Mouse (Mus musculus): ENCODE measurements around the gene Phactr1. TPM values are rescaled to one million over a fixed set of nuclear protein-coding genes. Genes with fewer than 3 reads are reported as not detected.

The Phactr1 gene
- total RNA-seq (2014; fragmentation: Nextera tagmentation) (0.29 TPM in 1 of 2 replicates, not detected in the other), total RNA-seq (2017) (0.06 and 0.11 TPM in 2 replicates), polyA plus RNA-seq (2012) (not detected in 2 replicates)

DNA sequence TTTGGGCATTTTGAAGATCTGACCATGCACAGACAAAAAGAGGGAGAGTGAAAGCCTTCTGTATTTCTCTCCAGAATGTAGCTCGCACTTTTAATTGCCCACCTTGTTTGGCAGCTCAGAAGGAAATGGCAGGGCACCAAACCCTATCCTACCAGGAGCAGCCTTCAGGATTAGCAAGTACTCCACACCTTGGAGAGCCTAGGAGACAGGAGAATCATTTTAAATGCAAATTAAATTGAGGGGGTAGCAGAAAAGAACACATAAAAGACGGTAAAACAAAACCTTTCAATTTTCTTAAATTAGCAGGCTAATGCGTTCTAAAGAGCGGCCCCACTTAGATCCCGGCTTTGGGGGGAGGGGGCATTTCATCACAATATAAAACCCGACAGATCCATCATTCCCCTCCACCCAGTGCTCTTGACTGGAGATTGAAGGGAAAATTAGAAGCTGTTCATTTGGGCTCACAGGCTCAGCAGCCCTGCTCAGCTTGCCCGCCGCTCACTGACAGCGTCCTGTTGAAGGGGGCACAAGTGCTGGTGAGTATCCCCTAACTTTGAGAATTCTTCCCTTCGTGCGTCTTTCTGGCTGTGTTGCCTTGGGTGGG is at the start of gene Phactr1:
Phactr1 (plus strand) TSS at position 233 of the 604 bp plus-strand sequence.
- Histone ChIP-seq H3K27me3 (ENCODE audit: insufficient read depth, low read length) (no peaks in the 10 kb centered on the region), H3K36me3 (replicated peaks) (no peaks in the 10 kb centered on the region), H3K4me3 (ENCODE audit: low read depth, low read length) (no peak within 1 kb of the TSS), H3K9me3 (replicated peaks) (peaks cover 14% of the 10 kb centered on the region), H3K4me1 (ENCODE audit: insufficient read depth, low read depth, low read length) (no peaks in the 10 kb centered on the region)
- DNase-seq (ENCODE audit: low spot score) (no peak), ATAC-seq (ENCODE audit: extremely low read depth, insufficient number of reproducible peaks, low FRiP score, poor library complexity, severe bottlenecking) (no peak)
- TF ChIP-seq CTCF (IDR thresholded peaks at IDR 0.05; ENCODE audit: low read depth, low read length) (no peak), GATA1 (IDR thresholded peaks at IDR 0.05; ENCODE audit: borderline replicate concordance, low read length) (no peak), TAL1 (conservative IDR thresholded peaks at IDR 0.05; ENCODE audit: low read depth, low read length) (no peak), POLR2AphosphoS5 (IDR thresholded peaks at IDR 0.05; ENCODE audit: insufficient replicate concordance, low read depth, low read length) (no peak), GATA2 (IDR thresholded peaks at IDR 0.05; ENCODE audit: borderline replicate concordance, low read depth, low read length) (no peak)

DNA sequence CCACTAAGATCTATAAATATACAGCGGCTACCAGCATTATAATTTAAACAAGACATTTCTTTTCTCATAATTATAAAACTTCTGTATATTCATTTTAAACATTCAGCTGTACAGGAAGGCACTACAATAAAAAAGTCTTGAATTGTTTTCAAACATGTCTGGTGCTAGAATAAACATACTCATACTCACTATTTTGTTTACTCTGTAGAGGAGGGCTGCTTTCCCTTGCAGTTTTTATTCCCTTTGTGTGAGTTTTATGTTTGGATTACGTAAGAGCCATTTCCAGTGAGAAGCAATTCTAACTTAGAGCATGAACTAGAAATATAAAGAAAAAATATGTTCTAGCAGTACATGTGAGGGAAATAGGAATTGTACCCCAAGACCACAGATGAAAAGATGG is 45.5 kb upstream of the Phactr1 start:
- Histone ChIP-seq H3K27me3 (ENCODE audit: insufficient read depth, low read length) (no peaks in the 10 kb centered on the region), H3K4me3 (ENCODE audit: low read depth, low read length) (no peak overlapping the region), H3K36me3 (replicated peaks) (no peaks in the 10 kb centered on the region), H3K9me3 (replicated peaks) (peaks cover 5% of the 10 kb centered on the region), H3K4me1 (ENCODE audit: insufficient read depth, low read depth, low read length) (no peaks in the 10 kb centered on the region)
- no peak for ATAC-seq (ENCODE audit: extremely low read depth, insufficient number of reproducible peaks, low FRiP score, poor library complexity, severe bottlenecking)
- DNase-seq (ENCODE audit: low spot score): no peak
- TF ChIP-seq TAL1 (conservative IDR thresholded peaks at IDR 0.05; ENCODE audit: low read depth, low read length) (no peak), CTCF (IDR thresholded peaks at IDR 0.05; ENCODE audit: low read depth, low read length) (no peak), GATA1 (IDR thresholded peaks at IDR 0.05; ENCODE audit: borderline replicate concordance, low read length) (no peak), POLR2AphosphoS5 (IDR thresholded peaks at IDR 0.05; ENCODE audit: insufficient replicate concordance, low read depth, low read length) (no peak), GATA2 (IDR thresholded peaks at IDR 0.05; ENCODE audit: borderline replicate concordance, low read depth, low read length) (no peak)

DNA sequence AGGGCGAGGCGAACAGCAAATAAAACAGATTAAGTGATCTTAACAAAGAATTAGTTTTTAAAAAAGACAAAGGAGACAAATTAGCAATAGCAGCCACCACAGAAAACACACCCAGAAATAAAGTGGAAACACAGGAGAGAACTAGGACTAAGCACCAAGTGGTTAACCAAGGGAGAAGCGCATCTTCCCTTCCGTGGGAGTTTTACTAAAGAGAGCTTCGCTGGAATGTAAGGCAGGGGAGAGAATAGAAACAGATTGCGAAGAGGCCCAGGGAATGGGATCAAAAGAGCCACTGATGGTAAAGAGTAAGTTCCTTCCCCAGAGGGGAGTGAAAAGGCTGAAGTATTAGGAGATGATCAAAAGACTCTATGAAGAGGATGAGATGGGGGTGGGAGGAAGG is 30.2 kb upstream of the Phactr1 start:
- no peaks in the 10 kb centered on the region for H3K36me3 ChIP-seq (replicated peaks)
- H3K4me1 ChIP-seq (ENCODE audit: insufficient read depth, low read depth, low read length): no peaks in the 10 kb centered on the region
- DNase-seq (ENCODE audit: low spot score) (no peak), ATAC-seq (ENCODE audit: extremely low read depth, insufficient number of reproducible peaks, low FRiP score, poor library complexity, severe bottlenecking) (no peak)
- no peaks in the 10 kb centered on the region for H3K27me3 ChIP-seq (ENCODE audit: insufficient read depth, low read length)
- no peak overlapping the region for H3K4me3 ChIP-seq (ENCODE audit: low read depth, low read length)
- TF ChIP-seq TAL1 (conservative IDR thresholded peaks at IDR 0.05; ENCODE audit: low read depth, low read length) (no peak), POLR2AphosphoS5 (IDR thresholded peaks at IDR 0.05; ENCODE audit: insufficient replicate concordance, low read depth, low read length) (no peak), GATA1 (IDR thresholded peaks at IDR 0.05; ENCODE audit: borderline replicate concordance, low read length) (no peak), CTCF (IDR thresholded peaks at IDR 0.05; ENCODE audit: low read depth, low read length) (no peak), GATA2 (IDR thresholded peaks at IDR 0.05; ENCODE audit: borderline replicate concordance, low read depth, low read length) (no peak)
- H3K9me3 ChIP-seq (replicated peaks): peaks cover 26% of the 10 kb centered on the region

DNA sequence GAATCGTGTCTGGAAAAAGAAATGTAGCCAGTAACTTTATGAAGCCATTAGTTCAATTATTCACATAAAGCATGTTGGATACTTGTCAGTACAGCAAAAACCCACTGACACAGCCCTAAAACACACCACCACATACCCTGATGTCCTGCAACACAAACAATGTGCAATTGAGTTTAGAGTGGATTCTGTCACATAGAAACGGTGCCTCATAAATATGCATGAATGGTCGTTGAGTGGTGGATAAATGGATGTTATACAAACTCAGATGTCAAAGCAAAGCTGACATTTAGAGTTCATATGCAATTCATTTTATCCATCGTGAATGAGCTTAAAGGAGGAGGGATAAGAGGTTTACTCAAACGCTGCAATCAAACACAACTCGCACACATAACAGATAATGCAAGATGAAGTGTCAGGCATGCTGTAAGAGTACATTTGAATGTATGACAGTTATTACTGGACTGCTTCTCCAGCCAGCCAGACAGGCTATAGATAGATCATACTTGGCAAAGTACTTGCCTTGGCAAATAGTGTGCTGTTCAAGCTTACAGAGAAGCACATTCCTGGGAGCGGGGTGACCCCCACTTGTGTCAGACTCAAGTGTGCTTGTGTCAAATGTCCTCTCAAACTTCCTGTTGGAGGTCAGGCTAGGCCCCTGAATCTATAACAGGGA is 23.6 kb upstream of the Phactr1 start:
- Histone ChIP-seq H3K36me3 (replicated peaks) (no peaks in the 10 kb centered on the region), H3K9me3 (replicated peaks) (0 out of 2 replicates have a peak, but pooled peaks cover 2% of the 10 kb centered on the region), H3K4me1 (ENCODE audit: insufficient read depth, low read depth, low read length) (no peaks in the 10 kb centered on the region), H3K27me3 (ENCODE audit: insufficient read depth, low read length) (no peaks in the 10 kb centered on the region), H3K4me3 (ENCODE audit: low read depth, low read length) (no peak overlapping the region)
- ATAC-seq (ENCODE audit: extremely low read depth, insufficient number of reproducible peaks, low FRiP score, poor library complexity, severe bottlenecking) (no peak), DNase-seq (ENCODE audit: low spot score) (no peak)
- TF ChIP-seq POLR2AphosphoS5 (IDR thresholded peaks at IDR 0.05; ENCODE audit: insufficient replicate concordance, low read depth, low read length) (no peak), TAL1 (conservative IDR thresholded peaks at IDR 0.05; ENCODE audit: low read depth, low read length) (no peak), CTCF (IDR thresholded peaks at IDR 0.05; ENCODE audit: low read depth, low read length) (no peak), GATA2 (IDR thresholded peaks at IDR 0.05; ENCODE audit: borderline replicate concordance, low read depth, low read length) (no peak), GATA1 (IDR thresholded peaks at IDR 0.05; ENCODE audit: borderline replicate concordance, low read length) (no peak)

DNA sequence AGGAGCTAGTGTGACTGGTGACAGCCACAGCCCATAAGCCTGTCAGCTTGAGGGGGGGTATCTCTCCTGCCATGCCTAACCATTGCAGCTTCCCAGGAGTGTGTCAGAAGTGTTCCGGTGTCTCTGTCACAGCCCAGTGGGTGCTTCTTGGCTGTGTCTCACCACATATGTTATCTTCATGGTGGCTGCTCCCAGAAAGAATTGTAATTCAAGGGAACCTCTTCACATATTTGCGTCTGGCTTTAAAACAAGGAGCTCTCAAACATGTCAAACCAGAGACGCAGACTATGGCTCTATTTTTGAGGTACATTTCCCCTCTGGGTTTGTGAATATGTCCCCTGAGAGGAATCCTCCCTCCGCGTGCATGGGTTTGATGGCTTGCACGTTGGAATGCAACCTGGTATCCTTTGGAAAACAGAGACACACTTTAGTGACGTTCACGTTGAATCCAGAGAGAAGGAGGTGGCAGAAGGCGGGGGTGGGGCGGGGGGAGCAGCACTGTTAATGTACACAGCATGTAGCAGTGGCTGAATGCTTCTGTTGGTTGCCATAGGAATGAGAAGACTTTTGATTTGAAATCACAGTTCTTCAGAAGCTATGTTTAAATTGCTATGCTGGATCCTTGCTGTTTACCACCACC is 8.7 kb upstream of the Phactr1 start:
- no peak for TF ChIP-seq POLR2AphosphoS5 (IDR thresholded peaks at IDR 0.05; ENCODE audit: insufficient replicate concordance, low read depth, low read length)
- Histone ChIP-seq H3K36me3 (replicated peaks) (no peaks in the 10 kb centered on the region), H3K4me1 (ENCODE audit: insufficient read depth, low read depth, low read length) (no peaks in the 10 kb centered on the region), H3K9me3 (replicated peaks) (peaks cover 2% of the 10 kb centered on the region; the same call in 1 of the 2 replicates), H3K27me3 (ENCODE audit: insufficient read depth, low read length) (no peaks in the 10 kb centered on the region), H3K4me3 (ENCODE audit: low read depth, low read length) (no peak overlapping the region)
- DNase-seq (ENCODE audit: low spot score) (no peak), ATAC-seq (ENCODE audit: extremely low read depth, insufficient number of reproducible peaks, low FRiP score, poor library complexity, severe bottlenecking) (no peak)

DNA sequence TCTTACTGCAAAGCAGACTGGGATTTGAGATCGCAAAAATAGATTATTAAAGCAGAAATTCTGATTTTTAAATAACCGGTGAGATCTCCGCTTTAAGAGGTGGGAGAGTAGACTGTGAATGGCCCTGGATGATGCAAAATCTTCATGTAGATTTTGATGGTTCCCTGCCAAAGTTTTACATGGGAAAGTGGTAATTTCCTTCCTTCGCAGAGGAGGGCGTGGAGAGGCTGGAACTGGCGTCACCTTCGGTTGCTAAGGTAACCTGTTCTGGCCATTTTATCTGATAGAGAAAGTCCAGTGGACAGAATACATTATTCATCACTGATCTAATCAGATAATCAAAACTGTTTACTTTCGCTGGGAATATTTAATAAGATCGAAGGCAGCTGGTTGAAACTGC is 876 bp downstream of the Phactr1 start:
- Histone ChIP-seq H3K4me3 (ENCODE audit: low read depth, low read length) (no peak overlapping the region), H3K36me3 (replicated peaks) (no peaks in the 10 kb centered on the region), H3K9me3 (replicated peaks) (peaks cover 14% of the 10 kb centered on the region), H3K27me3 (ENCODE audit: insufficient read depth, low read length) (no peaks in the 10 kb centered on the region), H3K4me1 (ENCODE audit: insufficient read depth, low read depth, low read length) (no peaks in the 10 kb centered on the region)
- TF ChIP-seq GATA1 (IDR thresholded peaks at IDR 0.05; ENCODE audit: borderline replicate concordance, low read length) (no peak), POLR2AphosphoS5 (IDR thresholded peaks at IDR 0.05; ENCODE audit: insufficient replicate concordance, low read depth, low read length) (no peak), GATA2 (IDR thresholded peaks at IDR 0.05; ENCODE audit: borderline replicate concordance, low read depth, low read length) (no peak), TAL1 (conservative IDR thresholded peaks at IDR 0.05; ENCODE audit: low read depth, low read length) (no peak), CTCF (IDR thresholded peaks at IDR 0.05; ENCODE audit: low read depth, low read length) (no peak)
- no peak for ATAC-seq (ENCODE audit: extremely low read depth, insufficient number of reproducible peaks, low FRiP score, poor library complexity, severe bottlenecking)
- DNase-seq (ENCODE audit: low spot score): no peak
